Mouse (Mus musculus) heart, adult 2 months (tissue): ENCODE results near the gene Akr7a5. TPM values are rescaled to one million over a fixed set of nuclear protein-coding genes. Genes with fewer than 3 reads are reported as not detected.
A peak's percentile ranks its signal among the peaks of the same experiment; 100 is the strongest.

ENCODE experiments used
- DNase-seq, 2 experiments: peaks; one replicate each; pipeline ENCODE4 v3.0.0; 2021
- H3K27ac ChIP-seq: fragments of 200-600 bp; 2 replicates; pipeline ENCODE4 v1.8.1; 2022
- H3K27me3 ChIP-seq: fragments of 200-500 bp; 2 replicates; pipeline ENCODE4 v1.6.1; 2012; ENCODE audit warnings: mild to moderate bottlenecking, low read length, inconsistent platforms, mixed read lengths; ENCODE audit not compliant: control insufficient read depth, insufficient read depth
- H3K36me3 ChIP-seq: fragments of 200-500 bp; 2 replicates; pipeline ENCODE4 v1.6.1; 2012; ENCODE audit warnings: low read length, inconsistent platforms; ENCODE audit not compliant: control insufficient read depth, insufficient read depth
- H3K4me1 ChIP-seq: fragments of 200-500 bp; 2 replicates; pipeline ENCODE4 v1.6.1; 2011; ENCODE audit warnings: low read length; ENCODE audit not compliant: control insufficient read depth, insufficient read depth
- H3K4me3 ChIP-seq: fragments of 200-600 bp; 2 replicates; pipeline ENCODE4 v1.8.1; 2022
- H3K79me2 ChIP-seq: fragments of 200-500 bp; replicated peaks from 2 replicates; pipeline ENCODE4 v1.6.1; 2012; ENCODE audit warnings: mild to moderate bottlenecking, inconsistent platforms, low read length, moderate library complexity, mixed read lengths; ENCODE audit not compliant: control insufficient read depth, insufficient read depth
- H3K9ac ChIP-seq: fragments of 200-500 bp; 2 replicates; pipeline ENCODE4 v1.6.1; 2012; ENCODE audit warnings: low read depth, mild to moderate bottlenecking, control low read depth, inconsistent platforms, low read length, mixed read lengths
- CTCF ChIP-seq: fragments of 200-600 bp; IDR thresholded peaks from 2 replicates; pipeline ENCODE4 v1.8.1; 2022; ENCODE audit warnings: antibody characterized with exemption, mild to moderate bottlenecking, moderate library complexity
- EP300 ChIP-seq: fragments of 200-500 bp; IDR thresholded peaks from 2 replicates; pipeline ENCODE4 v1.6.1; 2011; ENCODE audit warnings: low read depth, low read length, control low read depth; ENCODE audit not compliant: insufficient read depth
- POLR2A ChIP-seq: fragments of 200-500 bp; IDR thresholded peaks from 2 replicates; pipeline ENCODE4 v1.6.1; 2011; ENCODE audit warnings: mild to moderate bottlenecking, low read depth, low read length, control low read depth; ENCODE audit not compliant: insufficient read depth
- WGBS: fragments of 180-500 bp; shearing (Covaris S2); methylation state at CpG from one replicate; pipeline ENCODE4 v1.1.7; 2018; 5-methylcytosine and 5-hydroxymethylcytosine counted together
- intact Hi-C: fragments of 180-260 bp; cut with DNase I; formaldehyde crosslinking; loops from one replicate; pipeline ENCODE4 v1.15.1; 2025
- polyA plus RNA-seq: library from polyadenylated mRNA; depleted of rRNA; stranded (reverse); fragments of >200 nt; gene quantifications from 2 replicates; pipeline ENCODE4 v1.2.3, GENCODE M21; 2012
- total RNA-seq, 2 experiments: library from RNA; stranded (reverse); gene quantifications; 2 replicates each; pipeline ENCODE4 v1.2.3; 2021

The Akr7a5 gene
- total and polyA plus RNA-seq, 3 experiments = 40.2 to 51.3 (median 48.4) TPM

DNA sequence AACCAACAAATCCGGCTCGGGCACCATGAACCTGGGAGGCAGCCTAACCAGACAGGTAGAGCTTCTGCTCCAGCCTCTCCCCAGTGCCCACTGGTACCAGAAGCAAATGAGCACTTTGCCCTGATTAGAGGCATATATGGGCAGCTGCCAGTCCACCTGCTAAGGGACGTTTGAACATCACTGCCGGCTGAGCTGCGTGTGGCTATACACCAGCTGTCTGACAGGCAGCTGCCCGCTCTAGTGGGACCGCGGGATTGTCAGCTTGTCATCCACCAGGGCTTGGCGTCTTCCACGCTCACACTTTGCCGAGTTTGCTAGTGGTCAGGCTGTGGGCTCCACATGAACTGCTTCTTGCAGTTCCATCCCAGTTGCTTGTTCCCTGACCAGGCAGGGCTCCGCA is 30.0 kb upstream of the Akr7a5 start:
- DNase-seq = no peak
- Histone ChIP-seq H3K27me3 (no peaks in the 10 kb centered on the region), H3K9ac (no peak overlapping the region), H3K36me3 (no peaks in the 10 kb centered on the region), H3K27ac (no peak overlapping the region), H3K4me3 (no peak overlapping the region), H3K79me2 (0 out of 2 replicates have a peak, but pooled peaks cover 2% of the 10 kb centered on the region), H3K4me1 (no peaks in the 10 kb centered on the region; the same call in 1 of the 2 replicates)
- TF ChIP-seq EP300 = no peak
- no peak for TF ChIP-seq CTCF
- intact Hi-C loops = no loop called here
- WGBS = 93% methylated on average over 12 of the region's 12 CpGs

- intact Hi-C loops = no loop called here
- WGBS = 90% methylated on average over 16 of the region's 16 CpGs
- Histone ChIP-seq H3K4me1 (no peaks in the 10 kb centered on the region; the same call in 1 of the 2 replicates), H3K4me3 (no peak overlapping the region), H3K27ac (no peak overlapping the region), H3K36me3 (no peaks in the 10 kb centered on the region), H3K79me2 (0 out of 2 replicates have a peak, but pooled peaks cover 2% of the 10 kb centered on the region), H3K9ac (no peak overlapping the region), H3K27me3 (no peaks in the 10 kb centered on the region)
- TF ChIP-seq EP300 (no peak), CTCF (no peak), POLR2A (no peak)
- no peak for DNase-seq
Observed at GRCm38 (mm10) chr4:139281791-139282345, 28.7 kb upstream of the Akr7a5 start.

DNA sequence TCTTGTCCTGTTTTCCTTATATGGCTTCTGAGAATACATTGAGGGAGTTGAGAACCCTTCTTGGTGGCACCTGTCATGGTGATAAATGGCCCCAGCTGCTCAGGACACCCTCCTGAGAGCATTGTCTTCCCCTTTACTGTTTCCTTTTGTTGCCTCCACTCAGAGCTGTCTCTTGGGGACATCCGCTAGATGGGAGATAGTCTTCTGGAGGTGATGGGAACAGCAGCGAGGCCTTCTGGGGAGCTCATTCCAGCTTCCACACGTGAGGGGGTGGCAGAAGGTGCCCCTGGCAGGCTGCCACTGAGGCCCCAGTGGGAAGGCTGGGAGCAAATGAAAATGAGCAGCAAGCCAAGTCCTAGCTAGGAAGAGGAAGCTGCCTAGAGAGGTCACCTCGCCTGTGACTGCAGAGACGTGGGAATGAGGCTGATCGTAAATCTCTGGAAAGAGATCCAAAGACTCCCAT is 27.6 kb upstream of the Akr7a5 start:
- peak overlapping the region; percentile 38 for H3K27ac ChIP-seq
- no peaks in the 10 kb centered on the region for H3K36me3 ChIP-seq
- intact Hi-C loops = no loop called here
- H3K27me3 ChIP-seq = no peaks in the 10 kb centered on the region
- peaks cover 3% of the 10 kb centered on the region for H3K4me1 ChIP-seq
- DNase-seq = peak; percentile 54 to 56
- no peak overlapping the region for H3K4me3 ChIP-seq
- 0 out of 2 replicates have a peak, but pooled peaks cover 2% of the 10 kb centered on the region for H3K79me2 ChIP-seq
- 20% methylated on average over 6 of the region's 6 CpGs for whole genome bisulfite sequencing
- H3K9ac ChIP-seq = no peak overlapping the region
- TF ChIP-seq EP300 = 0 out of 2 replicates have a peak, but pooled peaks have one; percentile 14
- TF ChIP-seq CTCF = no peak

GRCm38 (mm10) chr4:139284877-139285276 is 25.7 kb upstream of the Akr7a5 start:
- Histone ChIP-seq H3K9ac (no peak overlapping the region), H3K4me1 (peaks cover 4% of the 10 kb centered on the region), H3K4me3 (no peak overlapping the region), H3K36me3 (no peaks in the 10 kb centered on the region), H3K79me2 (no peaks in the 10 kb centered on the region), H3K27me3 (no peaks in the 10 kb centered on the region), H3K27ac (no peak overlapping the region)
- TF ChIP-seq EP300 (no peak), CTCF (no peak), POLR2A (no peak)
- 96% methylated on average over 15 of the region's 15 CpGs for WGBS
- intact Hi-C loops = loop anchor here (5.0 kb wide), 1 partner anchor 52 kb away; no protein-coding TSS in a partner anchor
- no peak for DNase-seq

DNA sequence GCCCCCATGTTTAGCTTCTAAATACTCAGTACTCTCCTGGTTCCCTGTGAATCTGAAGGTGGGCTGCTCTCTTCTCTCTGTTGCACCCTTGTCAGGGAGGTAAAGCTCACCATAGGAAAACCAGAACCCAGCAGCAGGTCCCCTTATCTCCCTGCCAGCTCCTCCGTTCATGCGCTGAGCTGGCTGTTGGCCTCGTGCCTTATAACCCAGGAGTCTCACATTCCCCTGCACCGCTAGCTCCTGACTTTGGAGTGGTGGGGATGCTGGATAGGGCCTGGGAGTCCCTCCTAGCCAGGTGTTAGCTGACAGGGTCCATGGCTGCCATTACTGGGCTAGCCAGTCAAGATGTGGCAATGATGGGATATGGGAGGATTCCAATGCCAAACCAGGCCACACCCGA is 24.3 kb upstream of the Akr7a5 start:
- Histone ChIP-seq H3K27me3 (no peaks in the 10 kb centered on the region), H3K4me3 (no peak overlapping the region), H3K4me1 (peaks cover 4% of the 10 kb centered on the region), H3K79me2 (no peaks in the 10 kb centered on the region), H3K36me3 (no peaks in the 10 kb centered on the region), H3K27ac (no peak overlapping the region), H3K9ac (no peak overlapping the region)
- 57% methylated on average over 5 of the region's 5 CpGs for WGBS
- no peak for TF ChIP-seq EP300
- TF ChIP-seq POLR2A = no peak
- no peak for TF ChIP-seq CTCF
- intact Hi-C loops = loop anchor here (5.0 kb wide), 1 partner anchor 51 kb away; no protein-coding TSS in a partner anchor
- DNase-seq = no peak

- Histone ChIP-seq H3K4me1 (peaks cover 4% of the 10 kb centered on the region), H3K36me3 (no peaks in the 10 kb centered on the region), H3K4me3 (no peak overlapping the region), H3K27me3 (no peaks in the 10 kb centered on the region), H3K9ac (no peak overlapping the region), H3K79me2 (no peaks in the 10 kb centered on the region), H3K27ac (peak overlapping the region; percentile 65)
- intact Hi-C loops = loop anchor here (1.0 to 5.0 kb wide), 2 partner anchors 50 to 201 kb away; no protein-coding TSS in a partner anchor
- 61% methylated on average over 18 of the region's 18 CpGs for WGBS
- TF ChIP-seq CTCF = peak; percentile 99; the same call in 1 of the 2 replicates
- peak; percentile 88; the same call in 1 of the 2 replicates for TF ChIP-seq EP300
- no peak for TF ChIP-seq POLR2A
- peak; percentile 87 to 92 for DNase-seq
Observed at GRCm38 (mm10) chr4:139287122-139287863, 23.3 kb upstream of the Akr7a5 start.
